Mouse (Mus musculus): Measurements from ENCODE around the gene Gm6034. TPM values are rescaled to one million over a fixed set of nuclear protein-coding genes. Genes with fewer than 3 reads are reported as not detected.

The Gm6034 gene
- total RNA-seq, 1 experiment = 0.18 TPM

DNA sequence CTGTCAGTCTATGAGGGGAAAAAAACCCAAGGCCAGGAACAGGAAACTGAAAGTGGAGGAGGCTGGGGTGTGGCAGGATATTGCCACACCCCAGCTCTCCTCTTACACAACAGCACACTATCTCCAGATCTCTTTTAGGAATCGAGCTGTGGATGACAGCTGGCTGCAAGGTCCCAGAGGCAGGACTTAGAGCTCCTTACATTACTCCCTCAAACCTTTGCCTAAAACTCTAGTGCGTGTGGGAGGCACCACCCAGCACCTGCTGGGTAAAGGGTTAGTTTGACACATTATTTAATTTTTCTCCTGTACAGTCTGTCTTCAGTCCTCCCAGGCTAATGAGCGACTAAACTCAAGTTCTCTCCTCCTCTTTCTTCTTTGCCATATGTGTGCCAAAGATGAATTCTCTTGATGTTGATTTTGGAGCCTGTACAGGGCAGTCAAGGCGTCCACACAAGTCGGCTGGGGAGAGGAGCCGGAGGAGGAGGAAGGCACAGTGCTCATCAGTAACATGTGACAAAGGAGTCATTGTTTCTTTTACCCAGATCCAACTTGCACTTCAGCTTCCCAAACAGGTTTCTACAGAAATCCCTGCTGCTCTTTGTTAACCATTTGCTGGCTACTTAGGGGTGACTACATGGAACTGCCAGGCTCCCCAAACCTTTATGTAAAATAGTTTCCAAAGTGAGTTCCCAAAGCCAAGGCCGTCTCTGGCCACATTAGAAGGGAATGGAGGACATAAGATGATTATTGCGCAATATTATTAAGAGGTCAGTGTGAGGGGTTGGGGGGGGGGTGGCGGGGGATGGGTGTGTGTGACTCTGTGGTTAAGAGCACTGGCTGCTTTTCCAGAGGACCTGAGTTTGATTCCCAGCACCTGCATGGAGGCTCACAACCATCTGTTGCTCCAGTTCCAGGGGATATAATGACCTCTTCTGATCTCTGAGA is 18.8 kb upstream of the Gm6034 start:
- no peak overlapping the region for H3K9ac ChIP-seq (ENCODE audit: insufficient read depth, low read depth, low read length, poor library complexity, severe bottlenecking)
- no peak overlapping the region; the same call in 1 of the 2 replicates for H3K27ac ChIP-seq (ENCODE audit: insufficient read depth, low read depth, low read length, poor library complexity, severe bottlenecking)
- in situ Hi-C loops (cut with MboI; ENCODE audit: low sequenced_read_pairs in 2 of 2, unreplicated experiment in 2 of 2) = no loop called here
- H3K36me3 ChIP-seq (ENCODE audit: control insufficient read depth, insufficient read depth, low read length, poor library complexity, severe bottlenecking) = peaks cover 10% of the 10 kb centered on the region; the same call in 1 of the 2 replicates
- no peak for TF ChIP-seq CHD2 (IDR thresholded peaks at IDR 0.05; ENCODE audit: low read depth, low read length)
- TF ChIP-seq ZNF384 (IDR thresholded peaks at IDR 0.05; ENCODE audit: low read depth, low read length) = no peak
- TF ChIP-seq HCFC1 (IDR thresholded peaks at IDR 0.05; ENCODE audit: borderline replicate concordance, insufficient read depth, low read length) = no peak
- no peak for TF ChIP-seq MAFK (IDR thresholded peaks at IDR 0.05; ENCODE audit: insufficient read depth, low read depth, low read length)
- peaks cover 0 to 19% of the 10 kb centered on the region in 2 experiments; a peak in 2 of 4 replicates for H3K4me1 ChIP-seq (ENCODE audit: control insufficient read depth in 2 of 2, insufficient read depth in 2 of 2, low read length in 2 of 2, poor library complexity in 1 of 2)
- no peaks in the 10 kb centered on the region for H3K9me3 ChIP-seq (ENCODE audit: control insufficient read depth, insufficient read depth, low read depth, low read length)
- no peak for DNase-seq (ENCODE audit: low read depth, low spot score)
- H3K4me3 ChIP-seq (ENCODE audit: insufficient read depth in 1 of 2, low read depth in 1 of 2, low read length in 2 of 2, poor library complexity in 1 of 2, severe bottlenecking in 1 of 2) = no peak overlapping the region

DNA sequence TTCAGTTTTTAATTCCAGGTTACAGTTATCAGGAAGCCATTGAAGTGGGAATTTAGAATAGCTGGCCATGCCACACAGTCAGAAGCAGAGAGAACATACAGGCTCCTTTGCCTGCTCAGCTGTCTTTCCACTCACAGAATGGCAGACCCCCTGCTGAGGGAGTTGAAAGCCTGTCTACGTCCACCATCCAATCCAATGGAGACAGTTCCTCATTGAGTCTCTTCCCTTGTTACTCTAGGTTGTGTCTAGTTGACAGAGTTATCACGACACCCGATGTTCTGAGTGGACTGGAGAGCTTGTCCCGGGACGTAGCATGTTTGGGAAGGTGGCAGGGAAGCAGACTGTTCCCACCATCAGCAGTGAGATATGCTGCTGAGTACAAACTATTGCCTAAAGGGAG is 17.6 kb upstream of the Gm6034 start:
- Histone ChIP-seq H3K4me1 (ENCODE audit: control insufficient read depth in 2 of 2, insufficient read depth in 2 of 2, low read length in 2 of 2, poor library complexity in 1 of 2) (peaks cover 0 to 20% of the 10 kb centered on the region in 2 experiments; a peak in 2 of 4 replicates), H3K4me3 (ENCODE audit: insufficient read depth in 1 of 2, low read depth in 1 of 2, low read length in 2 of 2, poor library complexity in 1 of 2, severe bottlenecking in 1 of 2) (no peak overlapping the region), H3K9me3 (ENCODE audit: control insufficient read depth, insufficient read depth, low read depth, low read length) (no peaks in the 10 kb centered on the region), H3K9ac (ENCODE audit: insufficient read depth, low read depth, low read length, poor library complexity, severe bottlenecking) (no peak overlapping the region), H3K36me3 (ENCODE audit: control insufficient read depth, insufficient read depth, low read length, poor library complexity, severe bottlenecking) (peaks cover 10% of the 10 kb centered on the region; the same call in 1 of the 2 replicates), H3K27ac (ENCODE audit: insufficient read depth, low read depth, low read length, poor library complexity, severe bottlenecking) (no peak overlapping the region)
- DNase-seq (ENCODE audit: low read depth, low spot score) = no peak
- TF ChIP-seq ZNF384 (IDR thresholded peaks at IDR 0.05; ENCODE audit: low read depth, low read length) = no peak
- TF ChIP-seq MAFK (IDR thresholded peaks at IDR 0.05; ENCODE audit: insufficient read depth, low read depth, low read length) = no peak
- no peak for TF ChIP-seq ZC3H11A (IDR thresholded peaks at IDR 0.05; ENCODE audit: borderline replicate concordance, low read depth, low read length)
- TF ChIP-seq HCFC1 (IDR thresholded peaks at IDR 0.05; ENCODE audit: borderline replicate concordance, insufficient read depth, low read length) = no peak
- TF ChIP-seq CHD2 (IDR thresholded peaks at IDR 0.05; ENCODE audit: low read depth, low read length) = no peak
- in situ Hi-C loops (cut with MboI; ENCODE audit: low sequenced_read_pairs in 2 of 2, unreplicated experiment in 2 of 2) = no loop called here

DNA sequence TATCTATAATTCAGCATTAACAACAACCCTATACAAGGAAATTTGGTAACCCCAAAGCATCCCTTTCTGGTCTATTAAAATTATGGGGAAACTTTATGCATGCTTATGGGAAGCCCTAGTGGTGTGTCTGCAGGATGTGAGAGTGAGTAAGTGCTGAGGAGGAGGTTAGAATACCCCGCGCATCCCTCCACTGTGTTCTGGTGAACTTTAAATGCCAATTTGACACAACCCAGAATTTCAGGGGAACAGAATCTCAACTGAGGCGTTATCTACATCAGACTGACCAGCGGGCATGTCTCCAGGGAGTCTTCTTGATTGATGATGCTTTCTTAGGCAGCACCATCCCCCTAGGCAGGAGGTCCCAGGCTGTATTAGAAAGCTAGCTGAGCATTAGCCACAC is 16.9 kb upstream of the Gm6034 start:
- Histone ChIP-seq H3K9ac (ENCODE audit: insufficient read depth, low read depth, low read length, poor library complexity, severe bottlenecking) (no peak overlapping the region), H3K27ac (ENCODE audit: insufficient read depth, low read depth, low read length, poor library complexity, severe bottlenecking) (no peak overlapping the region), H3K4me1 (ENCODE audit: control insufficient read depth in 2 of 2, insufficient read depth in 2 of 2, low read length in 2 of 2, poor library complexity in 1 of 2) (peaks cover 0 to 24% of the 10 kb centered on the region in 2 experiments; a peak in 2 of 4 replicates), H3K4me3 (ENCODE audit: insufficient read depth in 1 of 2, low read depth in 1 of 2, low read length in 2 of 2, poor library complexity in 1 of 2, severe bottlenecking in 1 of 2) (no peak overlapping the region), H3K36me3 (ENCODE audit: control insufficient read depth, insufficient read depth, low read length, poor library complexity, severe bottlenecking) (peaks cover 10% of the 10 kb centered on the region; the same call in 1 of the 2 replicates), H3K9me3 (ENCODE audit: control insufficient read depth, insufficient read depth, low read depth, low read length) (no peaks in the 10 kb centered on the region)
- no peak for DNase-seq (ENCODE audit: low read depth, low spot score)
- in situ Hi-C loops (cut with MboI; ENCODE audit: low sequenced_read_pairs in 2 of 2, unreplicated experiment in 2 of 2) = no loop called here
- TF ChIP-seq ZC3H11A (IDR thresholded peaks at IDR 0.05; ENCODE audit: borderline replicate concordance, low read depth, low read length) (no peak), CHD2 (IDR thresholded peaks at IDR 0.05; ENCODE audit: low read depth, low read length) (no peak), MAFK (IDR thresholded peaks at IDR 0.05; ENCODE audit: insufficient read depth, low read depth, low read length) (no peak), ZNF384 (IDR thresholded peaks at IDR 0.05; ENCODE audit: low read depth, low read length) (no peak), HCFC1 (IDR thresholded peaks at IDR 0.05; ENCODE audit: borderline replicate concordance, insufficient read depth, low read length) (no peak)

DNA sequence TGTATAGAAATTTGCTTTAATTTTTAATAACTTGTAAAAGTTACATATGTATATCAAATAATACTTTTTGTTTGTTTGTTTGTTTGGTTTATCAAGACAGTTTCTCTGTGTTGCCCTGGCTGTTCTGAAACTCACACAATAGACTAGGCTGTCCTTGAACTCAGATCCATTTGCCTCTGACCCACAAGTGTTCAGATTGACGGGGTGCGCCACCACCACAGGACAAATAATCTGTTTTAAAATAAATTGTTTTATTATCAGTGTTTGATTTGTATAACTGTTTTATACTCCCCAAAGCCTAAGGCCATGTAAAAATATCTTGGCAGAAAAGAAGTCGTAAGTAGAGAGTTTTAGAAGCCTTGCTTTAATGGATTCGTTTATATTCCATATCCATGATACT is 15.1 kb upstream of the Gm6034 start:
- in situ Hi-C loops (cut with MboI; ENCODE audit: low sequenced_read_pairs in 2 of 2, unreplicated experiment in 2 of 2) = no loop called here
- H3K9me3 ChIP-seq (ENCODE audit: control insufficient read depth, insufficient read depth, low read depth, low read length) = no peaks in the 10 kb centered on the region
- TF ChIP-seq MAFK (IDR thresholded peaks at IDR 0.05; ENCODE audit: insufficient read depth, low read depth, low read length) (no peak), ZNF384 (IDR thresholded peaks at IDR 0.05; ENCODE audit: low read depth, low read length) (no peak), ZC3H11A (IDR thresholded peaks at IDR 0.05; ENCODE audit: borderline replicate concordance, low read depth, low read length) (no peak), CHD2 (IDR thresholded peaks at IDR 0.05; ENCODE audit: low read depth, low read length) (no peak)
- H3K36me3 ChIP-seq (ENCODE audit: control insufficient read depth, insufficient read depth, low read length, poor library complexity, severe bottlenecking) = peaks cover 7% of the 10 kb centered on the region; the same call in 1 of the 2 replicates
- H3K27ac ChIP-seq (ENCODE audit: insufficient read depth, low read depth, low read length, poor library complexity, severe bottlenecking) = no peak overlapping the region
- peaks cover 0 to 19% of the 10 kb centered on the region in 2 experiments; a peak in 2 of 4 replicates for H3K4me1 ChIP-seq (ENCODE audit: control insufficient read depth in 2 of 2, insufficient read depth in 2 of 2, low read length in 2 of 2, poor library complexity in 1 of 2)
- no peak overlapping the region for H3K4me3 ChIP-seq (ENCODE audit: insufficient read depth in 1 of 2, low read depth in 1 of 2, low read length in 2 of 2, poor library complexity in 1 of 2, severe bottlenecking in 1 of 2)
- no peak overlapping the region for H3K9ac ChIP-seq (ENCODE audit: insufficient read depth, low read depth, low read length, poor library complexity, severe bottlenecking)
- DNase-seq (ENCODE audit: low read depth, low spot score) = no peak
